Mouse (Mus musculus) erythroblast, adult 5-6 weeks (primary cell): Measurements from ENCODE around the gene Tank. TPM values are rescaled to one million over a fixed set of nuclear protein-coding genes. Genes with fewer than 3 reads are reported as not detected.

Experiments used
- ATAC-seq: replicated peaks from 2 replicates; pipeline ENCODE4 v1.8.0; 2016; ENCODE audit warnings: moderate number of reproducible peaks, mild to moderate bottlenecking, moderate TSS enrichment, inconsistent platforms; ENCODE audit not compliant: poor library complexity, low FRiP score, severe bottlenecking
- total RNA-seq, 2 experiments: library from RNA; stranded (forward) in 1 of 2; stranded (reverse) in 1 of 2; fragments of 150-400 nt in 1 of 2; fragments of 200-764, 138-1000 nt in 1 of 2; gene quantifications; 2 replicates each; pipeline versions ENCODE4 v1.2.3 to v1.2.4; 2015 to 2017; ENCODE audit warnings: low replicate concordance in 2 of 2

The Tank gene
- total RNA-seq, 2 experiments from 2014 or later, result 65.1 to 88.4 TPM

- ATAC-seq, result no peak
These were observed 72.8 kb downstream of the Tank start for GRCm38 (mm10) chr2:61651206-61651605.

- no peak for ATAC-seq
These were observed 73.3 kb downstream of the Tank start for GRCm38 (mm10) chr2:61651640-61652039.

GRCm38 (mm10) chr2:61655046-61655381 is 76.6 kb downstream of the Tank start:
- no peak for ATAC-seq

- no peak for ATAC-seq
These were observed 77.2 kb downstream of the Tank start for GRCm38 (mm10) chr2:61655382-61656281.

GRCm38 (mm10) chr2:61656421-61657411 is 78.3 kb downstream of the Tank start:
- ATAC-seq, result peak; percentile 64; the same call in 1 of the 2 replicates

GRCm38 (mm10) chr2:61659254-61659653 is 80.9 kb downstream of the Tank start:
- no peak for ATAC-seq

- no peak for ATAC-seq
These were observed 84.4 kb downstream of the Tank start for GRCm38 (mm10) chr2:61662833-61663232.

GRCm38 (mm10) chr2:61663573-61664241 is 85.3 kb downstream of the Tank start:
- ATAC-seq, result no peak

GRCm38 (mm10) chr2:61667420-61667819 is 89.0 kb downstream of the Tank start:
- ATAC-seq, result no peak

- ATAC-seq, result peak; percentile 57; the same call in 1 of the 2 replicates
These were observed 89.9 kb downstream of the Tank start for GRCm38 (mm10) chr2:61668260-61668659.

- no peak for ATAC-seq
These were observed 96.2 kb downstream of the Tank start for GRCm38 (mm10) chr2:61674555-61674954.

- no peak for ATAC-seq
These were observed 103.2 kb downstream of the Tank start for GRCm38 (mm10) chr2:61681572-61681971.

GRCm38 (mm10) chr2:61686533-61686932 is 108.1 kb downstream of the Tank start:
- ATAC-seq, result no peak

- ATAC-seq, result no peak
These were observed 110.7 kb downstream of the Tank start for GRCm38 (mm10) chr2:61689086-61689485.

Other genes starting within 250 kb of the Tank start
- gene Psmd14, start 133.1 kb downstream of the Tank start, total RNA-seq (2015; ENCODE audit: low replicate concordance), result 78.4 and 110 TPM in 2 replicates
- gene Psmd14, start 133.1 kb downstream of the Tank start, total RNA-seq (2017; ENCODE audit: low replicate concordance), result 51.5 and 58.0 TPM in 2 replicates
- not detected in 2 replicates for gene Tbr1, start 224.3 kb downstream of the Tank start, total RNA-seq (2015; ENCODE audit: low replicate concordance)
- not detected in 2 replicates for gene Tbr1, start 224.3 kb downstream of the Tank start, total RNA-seq (2017; ENCODE audit: low replicate concordance)